Mouse (Mus musculus) testis, postnatal 10 days (tissue): ENCODE results near the gene Fam228b.
"Not testable (repeated sequence)": the region's sequence is repeated elsewhere in the genome, so short reads cannot be mapped to it uniquely, and the experiment has no call there.

Experiments used
- DNase-seq: peaks from one replicate; pipeline ENCODE4 v3.0.0; 2021; ENCODE audit warnings: low spot score

The Fam228b gene

DNA sequence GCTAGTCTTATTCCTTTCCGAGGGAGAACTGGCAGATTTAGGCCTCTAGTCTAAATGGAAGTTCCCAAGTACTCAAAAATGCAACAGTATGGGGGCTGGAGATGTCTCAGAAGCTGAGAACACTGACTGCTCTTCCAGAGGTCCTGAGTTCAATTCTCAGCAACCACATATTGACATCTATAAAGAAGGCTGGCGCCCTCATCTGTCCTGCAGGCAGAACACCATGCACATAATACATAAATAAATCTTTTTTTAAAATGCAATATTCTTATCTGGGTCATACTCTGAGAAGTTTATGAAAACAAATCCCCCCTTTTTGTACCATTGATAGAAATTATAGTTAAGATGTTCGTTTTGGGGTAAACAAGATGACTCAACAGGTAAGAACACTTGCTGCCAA, 26.9 kb downstream of the Fam228b start:
- no peak for DNase-seq

DNA sequence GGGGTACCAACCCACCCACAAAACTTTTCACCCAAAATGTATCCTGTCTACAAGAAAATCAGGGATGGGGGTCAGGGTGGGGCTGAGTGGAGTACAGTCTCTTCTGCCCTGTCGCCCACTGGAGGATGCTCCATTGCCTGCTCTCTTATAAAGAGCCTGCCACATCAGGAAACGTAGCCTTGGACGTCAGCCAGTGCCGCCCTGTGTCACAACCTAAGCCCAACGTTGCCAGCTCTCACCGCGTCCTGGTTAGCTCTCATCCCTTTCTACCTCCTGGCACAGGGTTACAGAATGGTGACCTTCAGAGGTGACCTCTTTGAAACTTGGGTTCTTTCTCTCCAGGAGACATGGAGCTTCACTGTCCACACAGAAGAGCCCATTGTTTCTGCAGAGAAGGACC, 28.2 kb downstream of the Fam228b start:
- DNase-seq = no peak

DNA sequence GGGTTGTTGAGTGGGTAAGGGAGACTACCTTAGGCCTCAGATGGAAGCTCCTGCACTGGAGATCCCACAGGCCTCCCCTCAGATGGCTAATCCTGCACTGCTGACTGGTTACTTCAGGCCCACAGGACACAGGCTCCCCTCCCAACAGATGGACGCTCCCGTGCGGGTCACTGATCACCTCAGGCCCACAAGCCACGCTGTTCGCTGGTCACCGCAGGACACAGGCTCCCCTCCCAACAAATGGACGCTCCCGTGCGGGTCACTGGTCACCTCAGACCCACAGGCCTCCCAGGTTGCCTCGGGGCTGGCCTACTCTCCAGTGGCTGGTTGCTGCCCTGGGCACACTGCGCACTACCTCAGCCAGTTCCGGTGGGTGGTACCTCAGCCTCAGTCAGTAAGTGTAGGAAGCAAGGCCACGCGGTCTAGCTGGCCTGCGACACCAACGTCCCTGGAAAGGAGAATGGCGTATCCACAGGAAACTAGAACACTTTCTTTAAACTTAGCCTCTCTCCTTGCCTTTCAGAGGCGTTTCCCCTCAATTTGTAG, 31.0 kb downstream of the Fam228b start, which contains the start of gene Fam228a:
Gene Fam228a, minus strand, starts transcription at position 400 of the 546 bp plus-strand sequence.
- no peak for DNase-seq

DNA sequence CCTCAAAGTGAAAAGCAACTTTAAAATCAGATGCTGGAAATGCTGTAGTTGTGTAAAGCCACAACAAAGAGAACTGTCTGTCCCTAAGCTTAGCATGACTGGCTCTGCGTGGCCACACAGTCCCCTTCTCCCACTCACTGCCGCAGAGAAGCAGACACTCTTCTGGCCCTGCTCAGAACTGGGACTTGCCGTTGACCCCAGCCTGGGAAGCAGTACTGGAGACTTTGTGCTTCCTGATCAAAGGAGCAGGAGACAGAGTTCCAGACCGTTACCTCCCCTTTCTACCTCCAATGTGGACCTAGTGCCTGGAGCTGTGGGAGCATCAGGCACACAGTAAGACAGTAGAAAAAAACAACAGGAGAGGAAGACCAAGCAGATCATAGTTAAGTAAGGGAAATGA, 36.7 kb downstream of the Fam228b start:
- no peak for DNase-seq

DNA sequence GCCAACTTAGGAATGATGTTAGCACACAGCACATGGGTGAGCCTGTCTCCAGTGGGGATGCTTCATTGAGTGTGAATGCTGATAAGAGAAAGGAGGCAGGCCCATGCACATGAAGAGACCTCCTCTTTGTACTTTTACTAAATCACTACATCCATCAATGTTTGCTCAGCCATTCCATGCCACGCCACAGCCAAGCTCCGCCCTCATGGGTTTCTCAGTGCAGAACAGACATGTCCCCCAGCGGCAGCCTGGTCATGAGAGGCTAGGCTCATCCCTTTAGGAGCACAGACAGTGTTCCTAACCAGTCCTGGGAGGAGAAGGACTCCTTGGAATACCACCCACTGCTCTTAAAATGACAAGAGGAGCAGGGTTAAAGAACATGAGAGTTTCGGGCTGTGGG, 37.4 kb downstream of the Fam228b start:
- DNase-seq = no peak

DNA sequence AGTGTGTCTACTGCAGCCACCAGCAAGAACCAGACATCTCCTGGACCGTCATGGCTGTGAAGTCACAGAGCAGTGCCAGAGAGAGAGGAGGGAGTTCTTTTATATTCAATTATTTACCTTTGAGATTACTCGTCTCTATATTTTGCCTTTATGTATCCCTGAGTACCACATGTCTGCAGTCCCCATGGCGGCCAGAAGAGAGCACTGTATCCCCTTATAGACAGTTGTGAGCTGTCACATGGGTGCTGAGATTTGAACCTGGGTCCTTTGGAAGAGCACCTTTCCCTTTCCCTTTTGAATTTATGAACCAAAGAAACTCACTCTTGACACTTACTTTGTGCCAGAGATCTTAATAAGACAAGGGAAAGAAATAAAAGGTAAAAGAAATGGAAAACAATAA, 39.9 kb downstream of the Fam228b start:
- no peak for DNase-seq

DNA sequence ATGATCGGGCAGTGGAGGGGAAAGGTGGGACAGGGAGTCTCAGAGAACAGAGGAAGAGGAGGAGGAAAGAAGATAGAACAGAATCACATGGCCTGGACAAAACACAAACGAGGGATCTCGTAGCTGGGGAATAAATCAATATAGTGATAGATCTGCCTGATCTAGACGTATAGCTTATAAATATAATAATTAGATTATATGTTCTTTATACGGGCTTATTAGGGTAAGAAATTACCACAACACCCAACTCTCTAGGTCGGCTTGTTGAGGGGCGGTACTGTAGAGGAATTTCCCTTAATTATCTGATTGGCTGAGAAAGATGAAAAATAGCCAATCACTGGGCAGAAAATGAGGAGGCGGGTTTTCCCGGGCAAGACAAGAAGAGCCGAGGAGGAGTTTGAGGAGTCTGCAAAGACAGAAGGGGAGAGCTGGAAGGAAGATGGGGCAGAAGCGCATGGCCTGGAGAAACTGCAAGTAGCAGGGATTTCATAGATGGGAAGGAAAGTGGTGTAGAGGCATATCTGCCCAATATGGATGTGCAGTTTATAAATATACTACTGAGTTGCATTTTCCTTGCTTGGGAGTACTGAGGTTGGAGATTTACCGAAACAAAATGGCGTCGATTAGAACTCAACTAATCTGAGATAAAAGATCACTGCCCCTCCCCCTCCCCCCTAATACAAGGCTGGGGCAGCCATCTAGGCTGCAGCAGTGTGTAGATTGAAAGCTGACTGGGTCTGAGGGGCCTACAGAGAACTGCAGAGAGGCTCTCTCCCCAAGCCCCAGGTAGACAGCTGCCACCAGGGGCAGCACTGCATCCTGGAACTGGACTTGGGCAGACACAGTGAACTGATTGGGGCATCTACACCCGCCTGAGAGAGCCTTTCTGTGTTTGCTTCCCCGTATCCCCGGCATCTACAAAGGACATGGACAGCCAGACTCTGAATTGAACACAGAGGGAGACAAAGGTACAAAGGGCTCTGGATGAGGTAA, 49.0 kb downstream of the Fam228b start:
- no peak for DNase-seq

DNA sequence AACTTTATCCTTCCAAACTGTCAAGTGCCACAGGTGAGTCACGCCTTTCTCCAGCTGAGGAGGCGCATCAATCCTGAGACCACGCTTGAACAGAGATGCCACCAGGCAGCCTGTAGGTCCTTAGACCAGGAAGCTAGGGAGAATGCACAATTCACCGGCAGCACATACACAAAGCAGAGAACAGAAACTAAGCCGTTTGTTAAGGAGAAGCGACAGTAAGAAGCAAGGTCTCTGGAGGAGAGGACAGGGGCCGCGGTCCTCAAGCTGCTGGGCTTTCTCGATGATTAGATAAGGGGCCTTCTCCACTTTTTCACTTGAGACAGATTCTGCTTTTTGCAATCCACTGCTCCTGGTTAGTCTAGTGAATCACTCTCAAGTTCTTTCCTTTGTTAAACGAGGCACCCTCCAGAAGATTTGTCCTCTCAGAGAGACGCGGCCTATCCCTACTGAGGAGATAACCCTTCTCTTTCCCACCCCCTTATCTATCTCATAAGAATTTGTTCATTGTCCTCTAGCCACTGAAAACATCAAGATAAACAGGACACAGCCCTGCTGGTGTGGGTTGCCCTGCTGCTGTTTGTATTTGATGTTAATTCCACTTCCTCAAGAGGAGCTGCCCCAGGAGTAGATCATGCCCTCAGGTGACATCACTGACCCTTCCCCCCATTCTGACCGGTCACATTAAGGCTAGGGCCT, 49.9 kb downstream of the Fam228b start:
- no peak for DNase-seq

DNA sequence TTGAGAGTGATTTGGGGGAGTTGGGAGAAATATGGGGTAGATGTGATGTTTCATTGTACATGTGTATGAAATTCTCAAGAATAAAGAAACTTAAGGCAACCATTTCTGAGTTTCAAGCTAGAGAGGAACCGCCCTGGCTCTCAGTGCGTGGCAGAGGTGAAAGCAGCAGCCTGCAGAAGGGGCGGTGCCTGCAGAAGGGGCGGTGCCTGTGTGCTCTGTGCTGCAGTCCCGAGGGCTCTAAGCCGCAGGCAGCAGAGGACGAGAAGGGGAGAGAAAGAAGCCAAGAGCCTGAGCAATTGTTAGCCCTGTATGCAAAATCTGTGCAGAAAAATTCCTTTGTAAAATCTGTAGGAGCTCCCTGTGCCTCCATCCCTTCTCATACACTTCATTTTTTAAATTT, 51.6 kb downstream of the Fam228b start:
- DNase-seq = no peak

DNA sequence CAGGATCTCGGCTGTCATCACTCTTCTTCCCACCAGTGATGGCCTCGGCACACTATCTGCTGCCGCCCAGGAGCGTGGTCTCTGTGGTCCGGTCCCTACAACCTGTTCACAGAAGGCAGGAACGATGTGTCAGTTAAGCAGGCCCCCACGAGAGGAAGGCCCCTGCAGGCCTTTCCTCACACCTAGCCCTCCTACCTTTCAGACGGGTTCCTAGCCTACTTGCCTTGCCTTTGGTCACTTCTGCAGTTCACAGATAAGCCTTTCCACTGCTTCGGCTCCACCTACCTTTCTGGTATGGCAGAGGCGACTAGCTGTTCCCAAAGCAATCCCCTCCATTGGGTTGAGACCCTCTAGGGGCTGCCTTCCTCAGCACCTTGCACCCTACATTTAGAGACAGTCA, 53.5 kb downstream of the Fam228b start:
- DNase-seq = no peak

DNA sequence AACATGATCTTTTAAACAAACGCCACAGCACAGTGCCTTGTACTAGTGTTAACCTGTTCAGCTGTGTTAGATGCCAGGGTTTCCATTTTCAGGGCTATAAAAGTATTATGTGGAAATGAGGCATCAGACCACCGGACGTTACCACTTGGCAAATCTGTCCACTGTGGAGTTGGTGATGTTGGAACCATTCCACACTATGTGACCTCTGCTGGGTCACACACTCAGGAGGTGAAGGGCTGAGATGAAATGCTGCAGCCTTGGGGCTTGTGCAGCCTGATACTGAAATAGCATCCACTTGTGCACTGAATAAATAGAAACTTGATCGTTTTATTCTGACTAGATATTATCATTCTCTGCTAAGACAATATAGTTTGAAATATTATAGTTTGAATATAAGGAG, 55.7 kb downstream of the Fam228b start:
- no peak for DNase-seq

DNA sequence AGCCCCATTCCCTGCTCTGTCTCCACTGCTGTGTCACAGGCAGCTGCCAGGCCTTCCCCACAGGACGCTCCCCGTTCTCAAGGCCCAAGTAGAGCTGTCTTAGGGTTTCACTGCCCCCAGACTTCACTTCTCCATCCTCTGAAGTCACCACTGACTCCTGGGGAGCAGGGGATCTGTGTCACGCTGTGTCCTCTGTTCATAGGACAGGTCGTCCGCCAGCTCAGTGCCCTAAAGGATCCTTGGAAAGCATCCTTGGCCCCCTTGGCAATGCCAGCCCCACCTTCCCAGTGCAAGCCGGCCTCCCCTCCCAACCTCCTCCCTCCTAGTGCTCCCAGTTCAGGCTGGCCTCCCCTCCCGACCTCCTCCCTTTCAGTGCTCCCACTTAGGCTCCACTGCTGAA, 59.1 kb downstream of the Fam228b start:
- no peak for DNase-seq

DNA sequence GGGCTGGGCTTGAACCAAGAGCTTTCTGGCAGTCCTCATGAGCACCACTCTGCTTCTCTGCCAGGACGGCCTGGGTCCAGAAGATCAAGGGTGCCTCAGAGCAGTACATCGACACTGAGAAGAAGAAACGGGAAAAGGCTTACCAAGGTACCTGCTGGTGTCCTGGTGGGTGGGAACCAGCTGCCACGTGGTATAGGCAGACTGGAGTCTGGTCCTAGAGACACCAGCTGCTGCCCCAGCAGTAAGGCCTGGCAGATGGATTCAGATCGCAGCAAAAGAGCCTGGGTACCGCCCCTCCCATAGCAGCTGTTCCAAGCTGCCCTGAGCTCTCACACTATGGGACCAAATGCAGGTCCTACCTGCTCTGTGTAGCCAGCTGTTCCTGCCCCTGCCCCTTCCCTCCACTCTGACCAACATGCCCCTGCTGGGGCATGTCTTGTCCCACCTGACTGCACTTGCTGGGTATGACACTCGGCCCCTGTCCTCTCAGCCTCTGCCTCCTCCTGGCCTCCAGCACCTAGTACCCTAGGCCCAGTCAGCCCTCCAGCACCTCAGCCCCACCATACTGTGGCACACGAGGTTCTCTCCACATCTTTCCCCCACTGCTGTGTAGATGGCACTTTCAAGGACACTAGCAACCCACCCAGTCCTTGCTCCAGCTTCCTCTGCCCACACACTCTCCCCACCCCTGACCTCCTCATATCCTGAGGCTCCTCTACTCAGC, 60.0 kb downstream of the Fam228b start:
- DNase-seq = no peak

DNA sequence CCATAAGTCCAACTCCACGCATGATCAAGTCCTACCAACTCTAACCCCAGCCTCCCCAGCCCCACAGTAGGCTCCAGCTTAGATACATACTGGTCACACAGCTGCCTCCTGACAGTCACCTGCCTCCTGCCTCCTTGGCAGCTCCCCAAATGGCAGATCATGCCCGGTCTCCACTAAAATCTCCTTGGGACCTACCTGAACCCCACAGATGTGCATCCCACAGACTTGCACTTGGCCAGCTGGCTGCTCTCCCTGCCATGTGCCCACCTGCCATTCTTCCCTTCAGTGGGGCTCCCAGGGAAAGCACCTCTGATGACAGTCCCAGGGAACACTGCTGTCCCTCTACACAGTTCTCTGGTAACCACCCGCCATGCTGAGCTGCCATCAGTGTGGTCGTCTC, 60.8 kb downstream of the Fam228b start:
- no peak for DNase-seq

DNA sequence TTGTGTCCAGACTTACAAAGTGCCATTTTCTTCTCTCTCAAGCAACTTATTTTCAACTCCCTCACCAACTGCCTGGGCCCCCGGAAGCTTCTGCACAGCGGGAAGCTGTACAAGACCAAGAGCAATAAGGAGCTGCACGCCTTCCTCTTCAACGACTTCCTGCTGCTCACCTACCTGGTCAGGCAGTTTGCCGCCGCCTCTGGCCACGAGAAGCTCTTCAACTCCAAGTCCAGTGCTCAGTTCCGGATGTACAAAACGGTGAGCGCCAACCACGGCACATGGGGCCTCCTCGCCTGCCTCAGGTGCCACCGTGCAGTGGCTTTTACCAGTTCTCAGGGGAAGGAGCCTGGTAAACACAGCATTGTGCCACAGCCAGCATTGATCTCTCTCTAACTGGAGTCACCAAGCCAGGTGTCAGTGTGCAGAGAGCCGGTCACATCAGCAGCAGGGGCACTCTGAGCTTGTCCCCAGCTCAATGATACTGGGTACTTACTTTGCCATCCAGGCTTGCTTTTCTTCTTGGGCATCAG, 61.5 kb downstream of the Fam228b start:
- DNase-seq = no peak

DNA sequence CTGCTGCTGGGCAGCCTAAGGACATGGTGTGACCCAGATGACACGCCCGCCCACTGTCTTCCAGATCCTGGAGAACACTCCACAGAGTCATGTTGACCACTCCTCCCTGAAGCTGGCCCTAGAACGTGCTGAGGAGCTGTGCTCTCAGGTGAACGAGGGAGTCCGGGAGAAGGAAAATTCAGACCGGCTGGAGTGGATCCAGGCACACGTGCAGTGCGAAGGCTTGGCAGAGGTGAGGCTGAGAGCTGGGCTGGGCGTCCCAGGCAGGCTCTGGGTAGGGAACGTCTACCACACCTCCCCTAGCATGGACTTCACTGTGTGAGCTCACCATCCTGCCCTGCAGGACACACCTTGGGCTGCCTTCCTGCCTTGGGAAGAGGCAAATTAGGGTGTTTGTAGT, 62.2 kb downstream of the Fam228b start:
- DNase-seq = no peak

DNA sequence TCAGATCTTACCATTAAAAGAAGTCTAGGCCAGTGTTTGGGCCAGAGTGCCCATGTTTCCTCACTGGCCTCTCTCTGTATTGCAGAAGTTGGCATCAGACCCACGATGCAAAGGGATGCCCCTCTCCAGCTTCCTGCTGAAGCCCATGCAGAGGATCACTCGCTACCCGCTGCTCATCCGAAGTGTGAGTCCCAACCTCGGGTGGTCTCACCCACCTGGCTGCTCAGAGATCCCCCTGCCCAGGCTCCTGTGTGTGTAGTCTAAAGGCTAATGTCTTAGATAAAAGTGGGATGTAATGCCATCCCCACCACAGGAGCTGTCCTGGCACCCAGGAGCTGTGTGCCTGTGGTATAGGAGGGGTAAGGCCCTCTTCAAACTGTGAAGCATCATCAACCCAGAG, 62.9 kb downstream of the Fam228b start:
- no peak for DNase-seq

DNA sequence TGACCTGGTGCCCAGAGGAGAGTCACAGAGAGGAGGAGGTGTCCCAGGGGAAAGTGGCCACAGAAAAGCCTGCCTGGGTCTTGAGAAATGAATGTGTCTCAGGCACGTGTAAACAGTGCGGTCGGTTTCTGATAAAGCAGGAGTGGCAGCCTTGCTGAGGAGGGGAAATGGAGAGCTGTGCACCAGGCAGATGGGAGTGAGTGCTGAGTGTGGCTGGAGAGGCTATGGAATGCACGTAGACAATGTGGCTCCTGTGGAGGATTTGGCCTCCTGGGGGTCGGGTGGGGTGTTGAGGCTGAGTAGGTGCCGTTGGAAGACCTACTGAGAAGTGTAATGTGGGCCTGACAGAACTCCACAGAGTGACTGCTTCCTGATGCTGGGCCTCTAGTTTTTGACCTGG, 63.4 kb downstream of the Fam228b start:
- not testable (repeated sequence) for DNase-seq

DNA sequence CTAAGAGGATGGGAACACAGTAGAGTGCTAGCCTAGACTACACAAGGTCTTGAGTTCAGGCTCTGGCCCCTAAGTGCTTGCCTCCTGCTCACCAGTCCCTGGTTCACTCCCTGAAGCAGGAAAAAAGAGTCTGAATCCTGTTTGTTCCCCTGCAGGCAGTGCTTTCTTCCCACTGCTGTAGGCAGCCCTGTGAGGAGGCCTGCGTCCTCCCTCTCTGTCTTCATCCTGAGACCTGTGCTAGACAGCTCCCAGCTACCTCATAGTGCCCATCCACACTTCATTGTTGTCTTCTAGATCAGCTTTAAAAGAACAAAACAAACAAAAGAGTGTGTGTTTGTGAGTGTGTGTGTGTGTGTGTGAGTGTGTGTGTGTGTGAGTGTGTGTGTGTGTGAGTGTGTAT, 74.5 kb downstream of the Fam228b start:
- no peak for DNase-seq

DNA sequence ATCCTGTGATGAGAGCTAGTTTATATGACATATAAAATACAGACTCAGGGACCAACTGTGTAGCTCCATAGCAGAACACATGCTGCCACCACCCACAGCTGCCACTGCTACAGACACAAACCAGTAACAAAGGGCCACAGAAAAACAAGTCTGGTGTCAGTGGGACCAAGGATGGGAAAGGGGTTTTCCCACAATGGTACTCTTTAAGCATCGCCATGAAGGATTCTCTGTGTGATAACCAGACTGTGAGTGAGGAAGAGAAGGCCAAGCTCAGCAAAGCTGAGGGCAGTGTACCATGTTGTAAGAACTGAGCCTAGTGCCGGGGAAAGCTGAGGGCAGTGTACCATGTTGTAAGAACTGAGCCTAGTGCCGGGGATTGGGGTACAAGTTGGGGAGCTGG, 77.9 kb downstream of the Fam228b start:
- no peak for DNase-seq
